Mouse (Mus musculus) heart, adult 2 months (tissue): ENCODE results near the gene Rap1gap2. TPM values are rescaled to one million over a fixed set of nuclear protein-coding genes. Genes with fewer than 3 reads are reported as not detected.

Experiments
- DNase-seq, 2 experiments: peaks; one replicate each; pipeline ENCODE4 v3.0.0; 2021
- H3K27ac ChIP-seq: fragments of 200-600 bp; 2 replicates; pipeline ENCODE4 v1.8.1; 2022
- H3K27me3 ChIP-seq: fragments of 200-500 bp; 2 replicates; pipeline ENCODE4 v1.6.1; 2012; ENCODE audit warnings: mild to moderate bottlenecking, low read length, inconsistent platforms, mixed read lengths; ENCODE audit not compliant: control insufficient read depth, insufficient read depth
- H3K36me3 ChIP-seq: fragments of 200-500 bp; 2 replicates; pipeline ENCODE4 v1.6.1; 2012; ENCODE audit warnings: low read length, inconsistent platforms; ENCODE audit not compliant: control insufficient read depth, insufficient read depth
- H3K4me1 ChIP-seq: fragments of 200-500 bp; 2 replicates; pipeline ENCODE4 v1.6.1; 2011; ENCODE audit warnings: low read length; ENCODE audit not compliant: control insufficient read depth, insufficient read depth
- H3K4me3 ChIP-seq: fragments of 200-600 bp; 2 replicates; pipeline ENCODE4 v1.8.1; 2022
- H3K79me2 ChIP-seq: fragments of 200-500 bp; replicated peaks from 2 replicates; pipeline ENCODE4 v1.6.1; 2012; ENCODE audit warnings: mild to moderate bottlenecking, inconsistent platforms, low read length, moderate library complexity, mixed read lengths; ENCODE audit not compliant: control insufficient read depth, insufficient read depth
- H3K9ac ChIP-seq: fragments of 200-500 bp; 2 replicates; pipeline ENCODE4 v1.6.1; 2012; ENCODE audit warnings: low read depth, mild to moderate bottlenecking, control low read depth, inconsistent platforms, low read length, mixed read lengths
- CTCF ChIP-seq: fragments of 200-600 bp; IDR thresholded peaks from 2 replicates; pipeline ENCODE4 v1.8.1; 2022; ENCODE audit warnings: antibody characterized with exemption, mild to moderate bottlenecking, moderate library complexity
- EP300 ChIP-seq: fragments of 200-500 bp; IDR thresholded peaks from 2 replicates; pipeline ENCODE4 v1.6.1; 2011; ENCODE audit warnings: low read depth, low read length, control low read depth; ENCODE audit not compliant: insufficient read depth
- POLR2A ChIP-seq: fragments of 200-500 bp; IDR thresholded peaks from 2 replicates; pipeline ENCODE4 v1.6.1; 2011; ENCODE audit warnings: mild to moderate bottlenecking, low read depth, low read length, control low read depth; ENCODE audit not compliant: insufficient read depth
- WGBS: fragments of 180-500 bp; shearing (Covaris S2); methylation state at CpG from one replicate; pipeline ENCODE4 v1.1.7; 2018; 5-methylcytosine and 5-hydroxymethylcytosine counted together
- intact Hi-C: fragments of 180-260 bp; cut with DNase I; formaldehyde crosslinking; loops from one replicate; pipeline ENCODE4 v1.15.1; 2025
- polyA plus RNA-seq: library from polyadenylated mRNA; depleted of rRNA; stranded (reverse); fragments of >200 nt; gene quantifications from 2 replicates; pipeline ENCODE4 v1.2.3, GENCODE M21; 2012
- total RNA-seq, 2 experiments: library from RNA; stranded (reverse); gene quantifications; 2 replicates each; pipeline ENCODE4 v1.2.3; 2021

Gene Rap1gap2
- total and polyA plus RNA-seq, 3 experiments: 43.9 to 88.9 (median 82.7) TPM

GRCm38 (mm10) chr11:74533050-74533449, 77.7 kb downstream of the Rap1gap2 start:
- 83% methylated on average over 2 of the region's 2 CpGs for WGBS
- H3K79me2 ChIP-seq: no peaks in the 10 kb centered on the region
- intact Hi-C loops: no loop called here
- no peak overlapping the region for H3K27ac ChIP-seq
- no peak overlapping the region for H3K4me3 ChIP-seq
- no peaks in the 10 kb centered on the region for H3K4me1 ChIP-seq
- no peak overlapping the region for H3K9ac ChIP-seq
- TF ChIP-seq EP300: no peak
- no peak for TF ChIP-seq POLR2A
- no peak for TF ChIP-seq CTCF
- DNase-seq: no peak
- no peaks in the 10 kb centered on the region for H3K27me3 ChIP-seq
- H3K36me3 ChIP-seq: no peaks in the 10 kb centered on the region

- DNase-seq: no peak
- Histone ChIP-seq H3K36me3 (no peaks in the 10 kb centered on the region), H3K79me2 (no peaks in the 10 kb centered on the region), H3K4me3 (no peak overlapping the region), H3K9ac (no peak overlapping the region), H3K27ac (no peak overlapping the region), H3K4me1 (no peaks in the 10 kb centered on the region), H3K27me3 (no peaks in the 10 kb centered on the region)
- TF ChIP-seq POLR2A: no peak
- TF ChIP-seq CTCF: no peak
- no peak for TF ChIP-seq EP300
- WGBS: 61% methylated on average over 4 of the region's 4 CpGs
- intact Hi-C loops: no loop called here
Observed at GRCm38 (mm10) chr11:74532401-74532800, 78.3 kb downstream of the Rap1gap2 start.

DNA sequence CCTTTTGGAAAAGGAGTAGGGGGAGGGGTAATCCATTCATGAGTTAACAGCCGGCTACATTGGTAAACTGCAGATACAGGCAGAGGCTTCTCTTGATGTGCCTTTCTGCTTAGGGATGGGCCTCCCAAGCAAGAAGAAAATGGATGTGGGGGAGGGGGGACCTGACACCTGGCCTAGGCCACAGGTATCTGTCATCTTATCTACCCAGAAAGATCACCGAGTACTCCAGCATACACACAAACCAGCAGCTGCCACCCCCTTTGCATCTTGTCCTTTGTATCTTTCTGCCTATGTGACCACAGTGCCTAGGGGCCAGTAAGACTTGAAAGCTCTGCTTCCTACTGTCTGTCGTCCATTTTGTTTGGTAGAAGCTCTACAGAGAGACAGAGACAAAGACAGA, 79.0 kb downstream of the Rap1gap2 start:
- Histone ChIP-seq H3K79me2 (no peaks in the 10 kb centered on the region), H3K27ac (no peak overlapping the region), H3K36me3 (no peaks in the 10 kb centered on the region), H3K9ac (no peak overlapping the region), H3K4me1 (peaks cover 2% of the 10 kb centered on the region), H3K4me3 (no peak overlapping the region), H3K27me3 (no peaks in the 10 kb centered on the region)
- 63% methylated on average over 3 of the region's 3 CpGs for WGBS
- TF ChIP-seq POLR2A: no peak
- no peak for TF ChIP-seq CTCF
- TF ChIP-seq EP300: no peak
- DNase-seq: no peak
- intact Hi-C loops: no loop called here

DNA sequence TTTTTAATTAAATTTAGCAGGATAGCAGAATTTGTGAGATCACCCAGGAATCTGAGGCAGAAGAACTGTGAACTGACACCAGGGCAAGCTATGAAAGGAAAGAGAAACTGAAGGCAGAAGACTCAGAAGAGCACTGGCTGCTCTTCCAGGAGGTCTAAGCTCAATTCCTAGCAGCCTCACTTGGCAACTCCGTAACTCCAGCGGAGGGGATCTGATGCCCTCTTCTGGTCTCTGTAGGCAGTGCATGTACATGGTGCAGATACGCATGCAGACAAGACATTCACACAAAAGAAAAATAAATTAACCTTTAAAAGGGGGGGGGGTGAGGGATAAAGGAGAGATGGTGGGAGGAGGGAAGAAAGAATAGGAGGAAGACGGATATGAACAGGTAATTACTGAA, 80.9 kb downstream of the Rap1gap2 start:
- DNase-seq: no peak
- 79% methylated on average over 4 of the region's 4 CpGs for WGBS
- Histone ChIP-seq H3K36me3 (no peaks in the 10 kb centered on the region), H3K4me1 (peaks cover 5% of the 10 kb centered on the region), H3K27me3 (no peaks in the 10 kb centered on the region), H3K9ac (no peak overlapping the region), H3K27ac (no peak overlapping the region), H3K79me2 (no peaks in the 10 kb centered on the region), H3K4me3 (no peak overlapping the region)
- intact Hi-C loops: no loop called here
- TF ChIP-seq POLR2A (no peak), CTCF (peak; percentile 55)

DNA sequence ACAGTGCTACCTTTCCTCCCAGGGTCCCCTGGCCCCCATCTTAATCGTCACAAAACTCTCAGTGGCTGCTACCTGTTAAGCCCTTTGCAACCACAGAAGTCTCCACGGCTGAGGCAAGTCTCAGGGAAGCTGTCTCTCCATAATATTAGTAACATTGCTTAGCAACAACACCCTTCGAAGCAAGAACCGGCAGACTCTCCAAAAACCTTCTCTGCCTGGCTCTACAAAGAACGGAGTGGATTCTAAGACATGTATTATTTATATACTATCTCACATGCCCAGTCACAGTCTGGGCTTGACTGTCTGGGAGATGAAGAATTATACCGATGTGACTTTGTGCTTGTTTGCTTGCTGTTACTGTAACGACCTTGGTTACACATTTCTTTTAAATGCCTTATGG, 83.2 kb downstream of the Rap1gap2 start:
- WGBS: 50% methylated on average over 7 of the region's 7 CpGs
- Histone ChIP-seq H3K27ac (no peak overlapping the region; the same call in 1 of the 2 replicates), H3K4me1 (peaks cover 5% of the 10 kb centered on the region), H3K9ac (no peak overlapping the region), H3K79me2 (no peaks in the 10 kb centered on the region), H3K4me3 (no peak overlapping the region), H3K36me3 (no peaks in the 10 kb centered on the region), H3K27me3 (no peaks in the 10 kb centered on the region)
- DNase-seq: no peak
- TF ChIP-seq POLR2A (no peak), EP300 (no peak), CTCF (no peak)
- intact Hi-C loops: no loop called here

DNA sequence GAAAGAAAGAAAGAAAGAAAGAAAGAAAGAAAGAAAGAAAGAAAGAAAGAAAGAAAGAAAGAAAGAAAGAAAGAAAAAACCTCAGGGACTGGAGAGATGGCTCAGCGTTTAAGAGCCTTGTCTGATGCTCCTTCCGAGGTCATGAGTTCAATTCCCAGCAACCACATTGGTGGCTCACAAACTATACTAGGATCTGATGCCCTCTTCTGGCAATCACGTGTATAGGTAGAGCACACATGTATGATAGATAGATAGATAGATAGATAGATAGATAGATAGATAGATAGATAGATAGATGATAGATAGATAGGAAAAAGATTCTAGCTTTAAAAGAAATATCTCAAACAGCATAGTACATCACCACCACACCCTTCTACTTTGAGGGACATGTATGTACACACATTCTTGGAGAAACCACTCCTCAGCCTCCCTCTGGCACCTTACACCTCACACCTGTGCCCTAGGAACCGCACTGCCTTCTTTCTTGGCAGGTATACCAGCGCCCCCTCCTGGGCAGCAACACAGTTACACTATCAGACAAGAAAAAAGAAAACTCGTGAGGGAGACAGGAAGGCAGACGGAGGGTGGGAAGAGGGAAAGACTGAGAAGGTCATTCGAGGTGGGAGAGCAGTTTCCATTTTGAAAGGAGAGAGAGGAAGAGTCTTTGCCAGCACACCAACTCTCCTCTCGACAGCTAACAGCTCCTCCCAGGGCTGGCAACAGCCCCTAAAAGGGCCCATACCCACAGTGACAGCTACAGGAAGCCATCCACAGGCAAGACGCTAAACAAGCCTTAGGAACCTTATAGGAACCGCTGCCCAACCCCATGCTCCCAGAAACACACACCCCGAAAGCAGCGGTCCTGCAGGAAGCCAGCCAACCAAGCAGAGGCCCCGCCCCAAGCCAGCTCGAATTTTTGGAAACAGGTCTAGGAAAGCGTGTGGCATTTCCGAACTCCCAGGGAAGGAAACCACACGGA, 84.2 kb downstream of the Rap1gap2 start:
- Histone ChIP-seq H3K27me3 (no peaks in the 10 kb centered on the region), H3K4me3 (peak overlapping the region; percentile 24; the same call in 1 of the 2 replicates), H3K9ac (peak overlapping the region; percentile 55), H3K79me2 (no peaks in the 10 kb centered on the region), H3K36me3 (no peaks in the 10 kb centered on the region), H3K4me1 (peaks cover 7% of the 10 kb centered on the region), H3K27ac (peak overlapping the region; percentile 21)
- TF ChIP-seq EP300 (no peak; the same call in 1 of the 2 replicates), CTCF (peak; percentile 70)
- 9% methylated on average over 18 of the region's 18 CpGs for WGBS
- intact Hi-C loops: loop anchor here (1.0 kb wide), 1 partner anchor 150 kb away; no protein-coding TSS in a partner anchor
- peak; percentile 47 to 59 for DNase-seq
